Mouse (Mus musculus): ENCODE data around the gene Ptprq. TPM values are rescaled to one million over a fixed set of nuclear protein-coding genes. Genes with fewer than 3 reads are reported as not detected.

Ptprq gene
- total RNA-seq, 2 experiments from 2014 or later = 0.05 to 0.09 TPM

- no peak overlapping the region for H3K4me3 ChIP-seq
- no peak for DNase-seq (ENCODE audit: extremely low spot score in 1 of 2, low spot score in 2 of 2)
- intact Hi-C loops (cut with DNase I) = no loop called here
- no peak overlapping the region for H3K27ac ChIP-seq
- no peak for TF ChIP-seq CTCF (IDR thresholded peaks at IDR 0.05)
Observed at GRCm38 (mm10) chr10:107506397-107506796, 213.5 kb downstream of the Ptprq start.

- H3K27ac ChIP-seq = no peak overlapping the region
- intact Hi-C loops (cut with DNase I) = no loop called here
- no peak overlapping the region for H3K4me3 ChIP-seq
- TF ChIP-seq CTCF (IDR thresholded peaks at IDR 0.05) = no peak
- DNase-seq (ENCODE audit: extremely low spot score in 1 of 2, low spot score in 2 of 2) = no peak
Observed at GRCm38 (mm10) chr10:107503430-107503829, 216.4 kb downstream of the Ptprq start.

GRCm38 (mm10) chr10:107502193-107502592 lies 217.7 kb downstream of the Ptprq start:
- no peak for DNase-seq (ENCODE audit: extremely low spot score in 1 of 2, low spot score in 2 of 2)
- intact Hi-C loops (cut with DNase I) = no loop called here
- no peak for TF ChIP-seq CTCF (IDR thresholded peaks at IDR 0.05)
- no peak overlapping the region for H3K4me3 ChIP-seq
- H3K27ac ChIP-seq = no peak overlapping the region

- intact Hi-C loops (cut with DNase I) = loop anchor here (5.0 kb wide), 1 partner anchor 148 kb away; no protein-coding TSS in a partner anchor
- peak; percentile 21 to 32 for DNase-seq (ENCODE audit: extremely low spot score in 1 of 2, low spot score in 2 of 2)
- Histone ChIP-seq H3K4me3 (no peak overlapping the region), H3K27ac (no peak overlapping the region)
- TF ChIP-seq CTCF (IDR thresholded peaks at IDR 0.05) = no peak
Observed at GRCm38 (mm10) chr10:107499656-107500055, 220.2 kb downstream of the Ptprq start.

- no peak overlapping the region for H3K27ac ChIP-seq
- TF ChIP-seq CTCF (IDR thresholded peaks at IDR 0.05) = no peak
- H3K4me3 ChIP-seq = no peak overlapping the region
- DNase-seq (ENCODE audit: extremely low spot score in 1 of 2, low spot score in 2 of 2) = no peak
- intact Hi-C loops (cut with DNase I) = loop anchor here (5.0 kb wide), 1 partner anchor 151 kb away; no protein-coding TSS in a partner anchor
Observed at GRCm38 (mm10) chr10:107496402-107496801, 223.4 kb downstream of the Ptprq start.

- Histone ChIP-seq H3K4me3 (no peak within 1 kb of the TSS), H3K27ac (no peak within 1 kb of the TSS)
- TF ChIP-seq CTCF (IDR thresholded peaks at IDR 0.05) = no peak
- intact Hi-C loops (cut with DNase I) = no loop called here
- no peak for DNase-seq (ENCODE audit: extremely low spot score in 1 of 2, low spot score in 2 of 2)
Observed at GRCm38 (mm10) chr10:107494568-107494967, 225.3 kb downstream of the Ptprq start, which contains the start of gene Myf6. Gene Myf6 (minus strand): TSS chr10:107494737.

DNA sequence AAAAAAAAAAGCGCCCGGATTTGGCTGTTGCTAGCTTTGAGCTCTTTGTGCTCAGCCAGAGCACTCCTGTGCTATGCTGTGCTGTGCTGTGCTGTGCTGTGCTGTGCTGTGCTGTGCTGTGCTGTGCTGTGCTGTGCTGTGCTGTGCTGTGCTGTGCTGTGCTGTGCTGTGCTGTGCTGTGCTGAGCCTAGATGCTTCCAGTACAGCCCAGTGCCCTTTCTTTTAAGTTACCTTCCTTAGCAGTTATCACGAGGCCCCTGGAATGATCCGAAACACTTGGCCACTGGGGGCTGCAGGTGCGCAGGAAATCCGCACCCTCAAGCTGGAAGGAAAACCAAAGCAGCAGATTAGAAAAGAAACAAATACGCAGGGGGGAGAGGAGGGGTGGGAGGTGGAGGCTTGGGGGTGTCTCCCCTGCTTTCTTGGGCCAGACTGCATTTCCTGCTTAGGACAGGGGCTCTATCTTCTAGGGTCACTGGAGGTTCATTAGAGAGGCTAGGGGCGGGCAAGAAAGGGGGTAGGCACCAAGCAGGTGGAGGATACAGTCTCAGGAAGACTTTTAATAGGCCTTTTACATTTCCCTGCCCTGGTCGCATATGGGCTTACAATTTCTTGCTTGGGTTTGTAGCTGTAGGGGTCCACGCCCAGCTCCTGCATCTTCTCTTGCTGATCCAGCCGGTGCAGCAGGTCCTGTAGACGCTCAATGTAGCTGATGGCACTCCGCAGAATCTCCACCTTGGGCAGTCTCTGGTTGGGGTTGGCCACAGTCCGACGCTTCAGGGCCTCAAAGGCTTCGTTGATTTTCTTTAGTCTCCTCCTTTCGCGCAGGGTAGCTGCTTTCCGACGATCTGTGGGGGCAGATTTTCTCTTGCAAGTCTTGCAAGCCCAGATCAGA lies 226.0 kb downstream of the Ptprq start:
- Histone ChIP-seq H3K27ac (no peak overlapping the region), H3K4me3 (peak overlapping the region; percentile 37)
- TF ChIP-seq CTCF (IDR thresholded peaks at IDR 0.05) = no peak; the same call in 1 of the 2 replicates
- no peak for DNase-seq (ENCODE audit: extremely low spot score in 1 of 2, low spot score in 2 of 2)
- intact Hi-C loops (cut with DNase I) = no loop called here

DNA sequence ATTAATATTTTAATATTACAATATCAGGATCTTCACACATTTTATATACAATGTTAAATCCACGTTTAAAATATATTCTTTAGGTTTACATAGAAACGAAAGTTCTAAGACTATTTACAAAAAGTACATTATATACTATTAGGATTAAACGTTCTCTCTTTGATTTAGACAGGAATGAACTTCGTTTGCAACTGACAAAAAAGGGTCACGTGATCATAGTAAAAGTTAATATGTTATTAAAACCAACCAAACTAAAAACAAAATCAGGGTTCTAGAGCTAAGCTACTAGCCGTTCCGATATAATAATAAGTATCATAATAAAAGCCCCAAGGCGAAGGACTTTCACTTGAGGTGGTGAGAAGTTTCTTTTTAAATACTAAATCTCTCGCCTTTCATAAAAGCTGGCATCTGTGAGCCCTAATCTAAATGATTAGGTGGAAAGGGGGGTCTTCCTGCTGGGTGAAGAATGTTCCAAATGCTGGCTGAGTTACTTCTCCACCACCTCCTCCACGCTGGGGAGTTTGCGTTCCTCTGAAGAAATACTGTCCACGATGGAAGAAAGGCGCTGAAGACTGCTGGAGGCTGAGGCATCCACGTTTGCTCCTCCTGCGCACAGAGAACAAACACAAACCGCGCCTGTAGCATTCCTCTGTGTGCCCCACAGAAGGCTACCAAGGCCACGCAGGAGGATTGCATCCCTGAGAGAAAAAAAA lies 226.8 kb downstream of the Ptprq start:
- intact Hi-C loops (cut with DNase I) = no loop called here
- TF ChIP-seq CTCF (IDR thresholded peaks at IDR 0.05) = no peak
- H3K27ac ChIP-seq = no peak overlapping the region
- DNase-seq (ENCODE audit: extremely low spot score in 1 of 2, low spot score in 2 of 2) = no peak
- H3K4me3 ChIP-seq = peak overlapping the region; percentile 37

GRCm38 (mm10) chr10:107488654-107489315 lies 231.1 kb downstream of the Ptprq start:
- Histone ChIP-seq H3K4me3 (no peak overlapping the region), H3K27ac (no peak overlapping the region)
- intact Hi-C loops (cut with DNase I) = no loop called here
- no peak for TF ChIP-seq CTCF (IDR thresholded peaks at IDR 0.05)
- no peak for DNase-seq (ENCODE audit: extremely low spot score in 1 of 2, low spot score in 2 of 2)

- DNase-seq (ENCODE audit: extremely low spot score in 1 of 2, low spot score in 2 of 2) = no peak
- no peak for TF ChIP-seq CTCF (IDR thresholded peaks at IDR 0.05)
- intact Hi-C loops (cut with DNase I) = no loop called here
- Histone ChIP-seq H3K4me3 (no peak overlapping the region), H3K27ac (no peak overlapping the region)
Observed at GRCm38 (mm10) chr10:107486770-107487169, 233.1 kb downstream of the Ptprq start.

DNA sequence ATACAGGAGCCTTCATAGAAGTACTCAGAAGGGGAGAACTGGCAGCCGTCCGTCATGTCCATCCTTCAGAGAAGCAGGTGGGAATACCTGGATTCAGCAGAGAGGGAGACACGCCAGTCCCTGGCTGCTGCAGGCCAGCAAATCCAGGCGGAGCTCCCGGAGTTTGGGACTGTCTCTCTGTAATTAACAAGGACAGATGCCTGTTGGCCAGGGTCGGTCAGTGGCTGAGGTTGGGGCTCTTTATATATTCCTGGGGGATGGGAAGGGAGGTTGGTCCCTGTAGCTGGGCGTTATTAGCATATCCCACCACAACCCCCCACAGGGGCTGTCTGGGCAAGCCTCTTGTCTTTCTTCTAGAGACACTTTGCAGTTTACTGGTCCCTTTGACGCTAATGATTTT lies 234.0 kb downstream of the Ptprq start, which contains the start of gene Myf5:
Myf5 (minus strand) TSS at position 265 of the 400 bp plus-strand sequence.
- TF ChIP-seq CTCF (IDR thresholded peaks at IDR 0.05) = no peak
- H3K4me3 ChIP-seq = no peak within 1 kb of the TSS
- DNase-seq (ENCODE audit: extremely low spot score in 1 of 2, low spot score in 2 of 2) = no peak
- H3K27ac ChIP-seq = no peak within 1 kb of the TSS
- intact Hi-C loops (cut with DNase I) = no loop called here

DNA sequence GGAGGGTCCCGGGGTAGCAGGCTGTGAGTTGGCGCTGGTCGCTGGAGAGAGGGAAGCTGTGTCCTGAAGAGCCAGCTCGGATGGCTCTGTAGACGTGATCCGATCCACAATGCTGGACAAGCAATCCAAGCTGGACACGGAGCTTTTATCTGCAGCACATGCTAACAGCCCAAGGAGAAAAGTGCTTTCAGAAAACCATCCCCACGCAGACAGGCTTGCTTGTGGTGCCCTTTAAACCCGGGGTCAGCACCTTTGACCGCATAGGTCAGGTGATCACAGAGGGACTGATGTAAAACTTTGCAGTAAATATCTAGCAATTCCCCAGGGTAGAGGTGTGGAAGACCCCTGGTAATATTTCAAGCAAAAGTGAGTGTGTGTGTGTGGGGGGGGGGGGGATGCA lies 235.8 kb downstream of the Ptprq start:
- Histone ChIP-seq H3K4me3 (no peak overlapping the region), H3K27ac (no peak overlapping the region)
- no peak for DNase-seq (ENCODE audit: extremely low spot score in 1 of 2, low spot score in 2 of 2)
- intact Hi-C loops (cut with DNase I) = no loop called here
- no peak for TF ChIP-seq CTCF (IDR thresholded peaks at IDR 0.05)
